Mouse (Mus musculus): Measurements from ENCODE around the gene Smap2.

DNA sequence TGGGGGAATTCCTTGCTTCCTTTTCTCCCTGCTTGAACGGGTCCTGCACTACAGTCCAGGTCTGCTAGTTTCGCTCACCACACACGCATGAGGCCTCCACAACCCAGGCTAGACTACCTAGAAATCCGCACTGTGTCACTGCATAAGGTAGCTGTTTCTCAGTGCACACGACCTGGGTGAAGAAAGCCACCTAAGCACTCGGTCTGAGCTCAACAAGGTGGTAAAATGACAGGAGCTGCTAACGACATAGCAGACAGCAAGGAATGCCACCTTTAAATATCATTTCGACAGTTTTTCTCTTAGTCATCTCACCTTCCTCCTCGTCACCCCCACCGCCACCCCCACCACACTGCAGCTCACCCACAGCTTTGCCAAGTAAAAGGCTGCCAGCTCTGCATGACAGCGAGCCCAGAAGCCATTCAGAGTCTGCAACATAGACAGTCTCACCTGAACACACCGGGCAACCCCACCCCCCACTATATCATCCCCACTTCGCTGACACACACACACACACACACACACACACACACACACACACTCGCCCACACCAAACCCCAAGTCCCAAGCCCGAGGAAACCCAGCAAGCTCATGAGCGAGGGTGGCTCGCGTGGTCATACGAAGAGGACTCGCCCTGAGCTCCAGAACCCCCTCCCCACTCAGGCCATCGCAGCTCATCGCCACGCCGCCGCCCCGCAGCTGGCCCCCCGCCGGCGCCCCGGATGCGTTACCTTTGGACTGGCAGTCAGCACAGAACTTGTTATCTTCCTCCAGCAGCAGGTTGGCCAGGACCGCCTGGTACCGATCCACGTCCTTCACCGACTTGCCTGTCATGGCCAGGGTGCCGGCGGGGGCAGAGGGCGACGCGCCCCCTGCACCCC is 787 bp downstream of the Smap2 start:
- TF ChIP-seq CTCF (IDR thresholded peaks at IDR 0.05; ENCODE audit: low read depth): no peak
- no peak for TF ChIP-seq EP300 (IDR thresholded peaks at IDR 0.05; ENCODE audit: low read depth)
